Mouse (Mus musculus) CD8-positive naive resting alpha-beta T cell, adult 2 months (primary cell): ENCODE measurements around the gene Tmem217.
"Not testable (repeated sequence)": the region's sequence is repeated elsewhere in the genome, so short reads cannot be mapped to it uniquely, and the experiment has no call there.

Experiments used
- DNase-seq, 2 experiments: peaks; one replicate each; pipeline ENCODE4 v3.0.0; 2022; ENCODE audit warnings: low read depth in 2 of 2, low spot score in 2 of 2

The Tmem217 gene

DNA sequence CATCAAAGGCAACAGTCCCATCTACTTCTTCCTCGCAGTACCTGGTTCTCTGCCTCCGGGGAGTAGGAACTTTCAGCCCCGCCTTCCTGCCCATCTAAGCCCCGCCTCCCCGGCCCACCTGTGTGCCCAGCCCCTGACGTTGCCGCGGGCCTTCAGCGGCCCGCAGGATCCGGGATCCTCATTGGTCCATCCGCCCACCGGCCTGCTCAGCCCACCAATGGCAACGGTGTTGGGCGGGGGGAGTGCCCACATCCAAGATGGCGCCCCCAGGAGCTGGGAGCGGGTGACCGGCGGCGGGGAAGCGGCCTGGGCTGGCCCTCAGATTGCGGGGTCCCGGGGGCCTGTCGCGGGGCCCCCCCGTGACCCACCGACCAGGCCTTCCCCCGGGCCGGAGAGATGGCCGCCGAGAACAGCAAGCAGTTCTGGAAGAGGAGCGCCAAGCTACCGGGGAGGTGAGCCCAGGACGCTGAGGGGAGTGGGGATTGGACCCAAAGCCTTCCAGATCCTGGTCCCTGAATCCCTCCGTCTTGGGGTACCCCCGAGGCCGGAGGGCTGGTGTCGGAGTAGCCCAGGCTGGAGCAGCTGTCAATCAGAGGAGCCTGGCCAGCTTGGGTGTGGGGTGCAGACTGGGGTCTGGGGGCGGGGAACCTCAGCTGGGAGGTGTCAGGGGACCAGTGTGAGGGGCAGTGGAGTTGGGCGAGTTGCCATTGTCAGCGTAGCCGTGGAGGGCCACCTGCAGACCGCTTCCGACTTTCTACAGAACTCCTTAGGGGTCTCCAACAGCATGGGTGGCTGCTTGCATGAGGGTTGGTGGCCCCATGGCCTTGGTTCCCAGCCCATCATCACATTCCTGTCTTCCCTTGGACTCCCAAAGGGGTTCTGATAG is 2.4 kb downstream of the Tmem217 start, which contains the start of the genes Gm17657 and Tbc1d22b:
Gene Gm17657, minus strand, starts transcription at position 96 of the 886 bp plus-strand sequence.
Gene Tbc1d22b, plus strand, starts transcription at position 243 of the 886 bp plus-strand sequence.
- DNase-seq, result peak; percentile 92 to 94

DNA sequence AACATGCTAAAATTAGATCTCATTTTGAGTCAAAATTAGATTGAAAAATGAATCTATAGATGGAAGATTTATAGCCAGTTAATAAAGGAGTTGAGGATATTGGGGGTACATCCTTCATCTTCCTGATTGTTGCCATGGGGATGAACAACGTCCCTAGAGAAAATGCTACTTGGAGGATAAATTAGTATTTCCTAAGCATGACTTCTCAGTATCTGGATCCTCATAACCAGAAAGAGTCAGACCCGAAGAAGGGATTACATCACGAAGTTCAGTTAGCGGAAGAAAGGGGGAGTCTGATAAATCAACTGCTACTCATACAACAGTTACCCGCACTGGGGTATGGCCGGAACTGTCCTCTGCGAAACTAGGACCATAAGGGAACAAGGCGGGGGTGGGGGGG is 3.2 kb downstream of the Tmem217 start:
- DNase-seq, result no peak

DNA sequence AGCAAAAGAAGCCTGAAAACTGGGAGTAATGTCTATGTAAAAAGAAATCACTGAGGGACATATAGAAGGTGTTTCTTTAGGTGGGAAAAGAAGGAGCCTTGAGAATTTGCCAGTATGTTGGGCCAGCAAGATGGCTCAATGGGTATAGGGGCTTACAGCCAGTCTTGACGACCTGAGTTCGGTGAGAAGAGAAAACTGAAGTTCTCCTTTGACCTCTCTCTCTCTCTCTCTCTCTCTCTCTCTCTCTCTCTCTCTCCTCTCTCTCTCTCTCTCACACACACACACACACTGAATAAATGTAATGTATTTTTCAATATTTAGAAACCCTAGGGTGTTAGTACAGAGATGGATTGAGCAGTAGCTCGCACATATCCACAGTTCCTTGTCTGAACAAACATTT is 3.7 kb downstream of the Tmem217 start:
- DNase-seq, result no peak

DNA sequence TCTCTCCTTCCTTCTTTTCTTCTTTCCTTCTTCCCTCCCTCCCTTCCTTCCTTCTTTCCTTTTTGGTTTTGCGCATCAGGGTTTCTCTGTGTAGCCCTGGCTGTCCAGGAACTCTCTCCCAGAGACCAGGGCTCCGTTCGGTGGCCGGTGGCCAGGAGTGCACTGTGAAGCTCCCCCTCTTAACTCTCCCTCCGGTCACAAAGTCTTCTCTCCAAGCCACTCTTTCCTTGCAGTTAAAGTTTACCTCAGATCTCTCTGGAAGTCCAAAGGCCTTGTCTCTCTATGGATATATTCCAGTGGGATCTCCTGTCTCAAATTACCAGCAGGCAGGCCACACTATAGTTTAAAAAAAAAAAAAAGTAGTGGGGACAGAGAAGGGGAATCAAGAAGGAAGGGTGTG is 6.9 kb downstream of the Tmem217 start:
- no peak for DNase-seq

- DNase-seq, result no peak
These were observed 8.1 kb downstream of the Tmem217 start for GRCm38 (mm10) chr17:29544064-29544463.

GRCm38 (mm10) chr17:29542831-29543690 is 9.1 kb downstream of the Tmem217 start:
- DNase-seq, result no peak

DNA sequence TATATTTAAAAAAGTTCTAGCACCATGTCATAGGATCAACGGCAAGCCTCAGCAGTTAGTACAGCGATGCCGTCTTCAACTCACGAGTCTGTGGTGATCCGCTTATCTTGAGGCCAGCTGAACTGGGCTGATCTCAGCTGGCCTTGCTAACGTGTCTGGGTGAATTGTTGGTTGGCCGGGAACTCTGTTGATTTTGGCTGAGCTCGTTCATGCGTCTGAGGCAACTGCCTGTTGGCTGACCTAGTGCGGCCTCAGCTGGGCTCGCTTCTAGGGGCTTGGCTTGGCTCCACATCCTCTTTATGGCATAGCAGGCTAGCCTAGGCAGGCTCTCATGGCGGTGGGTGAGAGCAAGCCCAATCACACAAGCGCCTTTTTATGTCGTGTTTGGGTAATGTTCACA is 10.8 kb downstream of the Tmem217 start:
- DNase-seq, result no peak

DNA sequence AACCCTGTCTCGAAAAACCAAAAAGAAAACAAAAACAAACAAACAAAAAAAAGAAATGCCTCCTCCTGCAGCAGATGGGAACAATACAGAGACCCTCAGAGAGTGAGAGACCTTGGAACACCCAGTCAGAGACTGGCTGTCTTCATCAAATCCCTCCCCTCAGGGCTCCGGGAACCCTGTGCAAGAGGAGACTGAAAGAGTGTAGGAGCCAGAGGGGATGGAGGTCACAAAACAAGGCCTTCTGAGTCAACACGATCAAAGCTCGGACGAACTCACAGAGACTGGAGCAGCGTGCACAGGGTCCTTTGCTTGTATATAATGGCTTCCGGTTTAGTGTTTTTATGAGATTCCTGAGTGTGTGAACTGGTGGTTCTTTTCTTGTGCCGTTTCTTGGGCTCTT is 11.8 kb downstream of the Tmem217 start:
- DNase-seq, result no peak

GRCm38 (mm10) chr17:29533866-29534265 is 18.3 kb downstream of the Tmem217 start:
- DNase-seq, result peak; percentile 41 to 56

DNA sequence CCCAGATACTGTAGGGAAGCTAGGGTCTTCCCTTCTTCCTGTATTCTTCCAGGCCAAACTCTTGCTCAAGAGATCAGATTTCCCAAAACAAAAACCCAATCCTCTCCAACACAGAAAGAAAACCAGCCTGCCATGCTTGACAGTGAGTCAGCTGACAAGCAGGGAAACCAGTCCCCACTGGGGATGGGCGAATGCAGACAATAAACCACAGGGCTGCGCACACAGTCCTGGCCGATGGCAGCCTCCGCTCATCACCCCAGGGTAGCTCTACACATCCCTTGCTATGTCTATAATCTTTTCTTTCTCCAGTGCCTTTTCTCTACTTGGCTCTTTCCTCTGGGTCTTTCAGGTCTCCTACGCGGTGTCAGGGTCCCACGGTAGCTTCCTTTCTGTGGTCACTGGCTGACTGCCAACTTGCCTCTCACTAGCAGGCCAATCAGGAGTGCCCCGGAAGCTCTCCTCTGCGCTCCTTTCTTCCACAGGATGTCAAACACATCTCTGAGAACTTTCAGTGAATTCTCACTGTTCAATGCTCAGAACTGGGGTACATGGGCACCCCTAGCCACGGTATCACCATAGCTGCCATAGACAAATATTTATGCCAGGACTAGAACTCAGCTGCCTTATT is 20.3 kb downstream of the Tmem217 start:
- peak; percentile 62 to 82 for DNase-seq

GRCm38 (mm10) chr17:29531278-29531677 is 20.9 kb downstream of the Tmem217 start:
- peak; percentile 42 to 49 for DNase-seq

- no peak for DNase-seq
These were observed 21.7 kb downstream of the Tmem217 start for GRCm38 (mm10) chr17:29530508-29530907.

DNA sequence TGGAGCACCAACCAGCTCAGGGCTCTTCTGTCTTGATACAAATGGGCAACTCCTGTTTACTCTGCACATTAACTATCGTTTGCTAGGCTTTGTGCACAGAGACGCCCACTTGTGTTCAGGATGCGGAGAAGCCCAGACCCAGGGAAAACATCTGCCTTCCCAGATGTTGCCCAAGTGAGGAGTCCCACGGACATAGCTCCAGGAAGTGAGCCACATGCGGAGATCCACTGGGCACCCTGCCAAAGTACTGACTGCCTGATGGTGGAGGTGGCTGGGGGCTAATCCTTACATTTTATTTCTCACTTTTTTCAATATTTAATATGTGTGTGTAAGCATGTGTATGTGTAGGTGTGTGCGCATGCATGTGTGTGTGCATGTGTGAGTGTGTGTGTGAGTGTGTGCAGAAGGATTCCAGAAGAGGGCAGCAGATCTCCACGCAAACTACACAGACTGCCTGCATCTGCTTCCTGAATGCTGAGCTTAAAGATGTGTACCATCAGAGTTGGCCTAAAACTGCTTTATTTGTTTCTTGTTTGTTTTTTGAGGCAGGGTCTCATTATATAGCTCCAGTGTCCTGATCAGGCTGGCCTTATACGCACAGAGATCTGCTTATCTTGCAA is 23.5 kb downstream of the Tmem217 start:
- DNase-seq, result no peak

GRCm38 (mm10) chr17:29525613-29526012 is 26.6 kb downstream of the Tmem217 start:
- DNase-seq, result no peak

- DNase-seq, result no peak
These were observed 32.5 kb downstream of the Tmem217 start for GRCm38 (mm10) chr17:29519731-29520130.

GRCm38 (mm10) chr17:29518665-29519064 is 33.5 kb downstream of the Tmem217 start:
- DNase-seq, result not testable (repeated sequence)

DNA sequence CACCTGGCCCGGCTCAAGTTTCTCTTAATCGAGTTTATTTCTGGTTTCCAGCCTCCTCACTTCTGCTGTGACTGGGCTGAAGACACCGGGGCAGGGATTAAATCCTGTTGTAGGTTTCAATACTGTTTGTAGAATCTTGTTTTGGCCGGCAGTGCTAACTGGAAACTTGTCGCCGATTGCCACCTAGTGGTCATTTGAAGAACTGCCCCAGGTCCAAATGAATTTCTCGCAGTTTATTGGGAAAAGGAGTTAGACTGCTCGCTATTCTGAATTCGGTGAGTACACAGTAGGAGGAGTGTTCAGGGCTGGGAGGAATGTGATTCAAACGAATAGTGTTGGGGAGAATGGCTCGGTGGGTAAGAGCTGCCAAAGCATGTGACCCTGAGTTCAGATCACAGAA is 37.8 kb downstream of the Tmem217 start:
- peak; percentile 75 to 82 for DNase-seq

- peak; percentile 49 for DNase-seq
These were observed 39.0 kb downstream of the Tmem217 start for GRCm38 (mm10) chr17:29513044-29513730.

DNA sequence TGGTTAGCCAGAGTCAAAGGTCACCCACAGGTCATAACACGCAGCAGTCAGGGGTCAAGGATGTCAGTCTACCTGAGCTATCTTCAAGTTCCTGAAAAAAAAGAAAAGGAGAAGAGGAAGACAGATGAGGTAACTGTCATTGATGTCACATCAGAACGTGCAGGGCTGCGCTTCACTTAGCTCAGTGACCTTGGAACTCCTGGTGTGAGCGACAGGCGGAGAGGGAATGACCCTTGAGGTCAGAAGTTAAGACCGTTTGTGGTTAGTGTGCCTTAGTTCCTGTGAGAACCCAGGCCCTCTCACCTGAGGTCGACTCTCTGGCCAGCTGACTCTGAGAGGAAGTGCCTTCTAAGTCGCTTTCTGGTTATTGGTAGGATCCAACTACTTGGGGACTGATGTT is 41.5 kb downstream of the Tmem217 start:
- no peak for DNase-seq

GRCm38 (mm10) chr17:29508927-29509608 is 43.1 kb downstream of the Tmem217 start:
- no peak for DNase-seq
